Mouse (Mus musculus) erythroblast, embryonic 14.5 days (primary cell): ENCODE data around the gene Inka1. TPM values are rescaled to one million over a fixed set of nuclear protein-coding genes. Genes with fewer than 3 reads are reported as not detected.
"Not testable (repeated sequence)": the region's sequence is repeated elsewhere in the genome, so short reads cannot be mapped to it uniquely, and the experiment has no call there.

ENCODE experiments used
- H3K27me3 ChIP-seq: 2 replicates; pipeline ENCODE4 v1.6.1; 2012; ENCODE audit warnings: inconsistent platforms; ENCODE audit not compliant: control insufficient read depth
- H3K36me3 ChIP-seq: 2 replicates; pipeline ENCODE4 v1.6.1; 2012; ENCODE audit warnings: mild to moderate bottlenecking, inconsistent platforms; ENCODE audit not compliant: control insufficient read depth
- H3K4me1 ChIP-seq: 2 replicates; pipeline ENCODE4 v1.6.1; 2012; ENCODE audit warnings: inconsistent platforms; ENCODE audit not compliant: control insufficient read depth
- H3K4me3 ChIP-seq: replicated peaks from 2 replicates; pipeline ENCODE3; 2012; ENCODE audit warnings: moderate library complexity, mild to moderate bottlenecking, inconsistent platforms
- H3K9me3 ChIP-seq: 2 replicates; pipeline ENCODE4 v1.6.1; 2012; ENCODE audit warnings: low read length, inconsistent platforms, mixed read lengths; ENCODE audit not compliant: control insufficient read depth
- GATA1 ChIP-seq: IDR thresholded peaks from 2 replicates; pipeline ENCODE4 v1.6.1; 2012; ENCODE audit warnings: low read length, inconsistent platforms, mixed read lengths
- TAL1 ChIP-seq: IDR thresholded peaks from 3 replicates; pipeline ENCODE4 v1.6.1; 2012; ENCODE audit warnings: low read length, inconsistent platforms, mixed read lengths
- polyA plus RNA-seq: library from polyadenylated mRNA; stranded (reverse); fragments of >175 nt; gene quantifications from 2 replicates; pipeline ENCODE4 v1.2.3, GENCODE M21; 2012

The Inka1 gene
- 15.9 and 16.0 TPM in 2 replicates for polyA plus RNA-seq

- Histone ChIP-seq H3K36me3 (peaks cover 52% of the 10 kb centered on the region), H3K27me3 (peaks cover 4% of the 10 kb centered on the region), H3K9me3 (no peaks in the 10 kb centered on the region), H3K4me3 (peak within 1 kb of the TSS; percentile 78), H3K4me1 (peaks cover 84% of the 10 kb centered on the region)
- TF ChIP-seq TAL1, result no peak
- TF ChIP-seq GATA1, result no peak
Observed at GRCm38 (mm10) chr9:107985131-107986119, at the start of gene Inka1. Inka1 (minus strand) TSS chr9:107985879.

- H3K4me1 ChIP-seq, result peaks cover 11% of the 10 kb centered on the region
- no peak overlapping the region for H3K4me3 ChIP-seq
- H3K27me3 ChIP-seq, result no peaks in the 10 kb centered on the region
- peaks cover 96% of the 10 kb centered on the region for H3K36me3 ChIP-seq
- peaks cover 4% of the 10 kb centered on the region for H3K9me3 ChIP-seq
- TF ChIP-seq GATA1 (no peak), TAL1 (no peak)
Observed at GRCm38 (mm10) chr9:108032126-108032525, 46.4 kb upstream of the Inka1 start.

DNA sequence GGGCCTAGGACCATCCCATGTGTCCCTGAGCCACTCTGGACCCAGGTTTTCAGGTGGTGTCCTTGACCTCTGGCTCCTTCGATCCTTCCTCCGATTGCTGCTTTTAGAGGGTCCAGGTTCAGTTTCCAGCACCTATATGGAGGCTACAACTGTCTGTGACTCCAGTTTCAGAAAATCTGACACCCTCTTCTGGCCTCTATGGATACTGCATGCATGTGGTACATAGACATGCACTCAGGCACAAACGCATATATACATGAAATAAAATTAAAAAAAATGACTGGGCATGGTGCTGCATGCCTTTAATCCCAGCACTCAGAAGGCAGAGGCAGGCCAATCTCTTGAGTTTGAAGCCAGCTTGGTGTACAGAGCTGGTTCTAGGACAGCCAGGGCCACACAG lies 42.2 kb upstream of the Inka1 start:
- peaks cover 4% of the 10 kb centered on the region for H3K9me3 ChIP-seq
- no peaks in the 10 kb centered on the region for H3K27me3 ChIP-seq
- H3K4me1 ChIP-seq, result peaks cover 4% of the 10 kb centered on the region
- no peak for TF ChIP-seq GATA1
- TF ChIP-seq TAL1, result no peak
- H3K4me3 ChIP-seq, result no peak overlapping the region
- H3K36me3 ChIP-seq, result peaks cover 95% of the 10 kb centered on the region

- Histone ChIP-seq H3K4me1 (peaks cover 6% of the 10 kb centered on the region), H3K36me3 (peaks cover 92% of the 10 kb centered on the region), H3K9me3 (peaks cover 4% of the 10 kb centered on the region), H3K27me3 (no peaks in the 10 kb centered on the region), H3K4me3 (no peak overlapping the region)
- TF ChIP-seq GATA1 (no peak), TAL1 (no peak)
Observed at GRCm38 (mm10) chr9:108026584-108026983, 40.9 kb upstream of the Inka1 start.

GRCm38 (mm10) chr9:108023216-108023615 lies 37.5 kb upstream of the Inka1 start:
- Histone ChIP-seq H3K4me3 (no peak overlapping the region), H3K36me3 (peaks cover 88% of the 10 kb centered on the region), H3K4me1 (peaks cover 7% of the 10 kb centered on the region), H3K27me3 (no peaks in the 10 kb centered on the region), H3K9me3 (peaks cover 4% of the 10 kb centered on the region)
- no peak for TF ChIP-seq GATA1
- no peak for TF ChIP-seq TAL1

DNA sequence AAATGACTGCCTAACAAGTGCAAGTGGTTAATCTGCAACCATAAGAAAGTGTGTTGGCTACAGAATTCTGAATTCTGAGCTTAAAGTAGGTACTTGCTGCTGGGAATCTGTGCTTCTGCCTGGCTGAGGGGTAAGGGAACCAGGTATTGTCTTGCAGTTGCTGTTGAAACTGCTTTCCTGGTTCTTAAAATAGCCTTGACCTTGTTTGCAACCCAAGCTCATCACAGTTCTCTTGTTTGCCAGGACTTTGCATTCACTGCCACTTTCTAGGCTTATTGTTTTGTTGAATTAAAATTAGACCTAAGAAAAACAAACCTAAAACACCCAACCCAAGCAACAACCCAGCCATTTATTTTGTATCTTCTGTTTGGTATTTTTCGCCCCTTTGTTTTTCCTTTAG lies 35.1 kb upstream of the Inka1 start:
- TF ChIP-seq TAL1 (no peak), GATA1 (no peak)
- Histone ChIP-seq H3K9me3 (no peaks in the 10 kb centered on the region), H3K36me3 (peaks cover 86% of the 10 kb centered on the region), H3K4me3 (no peak overlapping the region), H3K4me1 (peaks cover 6% of the 10 kb centered on the region), H3K27me3 (no peaks in the 10 kb centered on the region)

DNA sequence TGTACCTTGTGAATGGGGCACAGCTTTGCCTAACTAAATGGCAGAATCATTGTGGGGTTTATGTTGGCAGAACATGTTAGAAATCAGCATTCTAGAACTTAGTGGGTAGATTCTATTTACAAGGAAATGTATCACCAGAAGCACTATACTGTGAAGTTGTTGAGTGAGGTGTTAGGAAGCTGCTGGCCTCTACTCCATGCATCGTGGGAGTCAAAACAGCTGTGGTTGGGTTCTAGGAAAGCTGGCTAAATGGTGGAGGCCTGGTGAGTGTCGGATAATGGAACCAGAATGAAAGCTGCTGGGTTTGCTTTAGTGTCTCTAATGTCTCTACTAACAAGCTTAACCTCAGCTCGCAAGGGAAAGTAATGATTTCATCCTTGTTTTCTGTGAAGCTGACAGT lies 31.4 kb upstream of the Inka1 start:
- H3K36me3 ChIP-seq, result peaks cover 88% of the 10 kb centered on the region
- TF ChIP-seq TAL1 (no peak), GATA1 (no peak)
- H3K27me3 ChIP-seq, result no peaks in the 10 kb centered on the region
- peaks cover 7% of the 10 kb centered on the region for H3K4me1 ChIP-seq
- no peaks in the 10 kb centered on the region for H3K9me3 ChIP-seq
- no peak overlapping the region for H3K4me3 ChIP-seq

GRCm38 (mm10) chr9:108013577-108013976 lies 27.9 kb upstream of the Inka1 start:
- not testable (repeated sequence) for H3K9me3 ChIP-seq, H3K4me3 ChIP-seq, H3K27me3 ChIP-seq
- peaks cover 94% of the 10 kb centered on the region for H3K36me3 ChIP-seq
- peaks cover 15% of the 10 kb centered on the region for H3K4me1 ChIP-seq

DNA sequence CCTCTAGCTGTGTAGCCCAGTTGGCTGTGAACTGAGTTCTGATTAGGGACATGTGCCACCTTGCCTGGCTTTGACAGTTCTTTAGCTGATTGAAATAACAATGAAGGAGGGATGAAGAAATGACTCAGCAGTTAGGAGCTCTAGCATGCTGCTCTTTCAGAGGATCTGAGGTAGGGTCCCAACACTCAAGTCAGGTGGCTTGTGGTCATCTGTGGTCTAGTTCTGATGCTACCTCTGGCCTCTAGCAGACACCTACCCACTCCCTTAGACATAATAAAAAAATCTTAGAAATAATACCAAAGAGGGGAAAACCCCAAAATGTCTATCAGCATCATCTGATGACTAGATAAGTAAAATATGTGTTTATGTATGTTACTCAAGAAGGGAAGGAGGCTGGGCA lies 24.7 kb upstream of the Inka1 start:
- no peak overlapping the region for H3K4me3 ChIP-seq
- H3K36me3 ChIP-seq, result peaks cover 93% of the 10 kb centered on the region
- no peak for TF ChIP-seq TAL1
- TF ChIP-seq GATA1, result no peak
- H3K27me3 ChIP-seq, result no peaks in the 10 kb centered on the region
- H3K4me1 ChIP-seq, result peaks cover 33% of the 10 kb centered on the region
- no peaks in the 10 kb centered on the region for H3K9me3 ChIP-seq
